Mouse (Mus musculus): ENCODE results near the gene Gm14085. TPM values are rescaled to one million over a fixed set of nuclear protein-coding genes. Genes with fewer than 3 reads are reported as not detected.
"Not testable (repeated sequence)": the region's sequence is repeated elsewhere in the genome, so short reads cannot be mapped to it uniquely, and the experiment has no call there.

Gene Gm14085
- polyA plus RNA-seq, 1 experiment from 2014 or later = not detected

DNA sequence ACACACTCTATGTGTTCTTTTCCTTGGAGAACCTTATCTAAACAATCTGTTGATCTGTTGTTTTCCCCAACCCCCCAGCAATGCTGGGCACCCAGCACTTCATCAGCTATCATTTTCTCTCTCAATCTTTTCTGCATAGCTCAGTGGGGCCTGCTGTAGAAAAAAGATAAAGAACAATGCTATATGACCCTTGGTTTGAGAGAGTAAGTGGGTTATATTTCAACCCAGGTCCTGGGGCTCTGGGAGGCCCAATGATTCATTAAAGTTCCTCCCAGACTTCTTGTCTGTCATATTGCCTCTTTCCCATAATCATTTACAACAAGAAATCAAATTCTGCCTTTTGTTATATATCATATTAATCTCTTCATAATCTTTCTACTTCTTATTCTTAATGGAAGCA, 1.4 kb downstream of the Gm14085 start:
- not testable (repeated sequence) for H3K4me2 ChIP-seq; H3K4me1 ChIP-seq; H3K27me3 ChIP-seq (replicated peaks); H3K9ac ChIP-seq; ATAC-seq (replicated peaks); H3K27ac ChIP-seq; H3K36me3 ChIP-seq (replicated peaks); H3K4me3 ChIP-seq; H3K9me3 ChIP-seq

DNA sequence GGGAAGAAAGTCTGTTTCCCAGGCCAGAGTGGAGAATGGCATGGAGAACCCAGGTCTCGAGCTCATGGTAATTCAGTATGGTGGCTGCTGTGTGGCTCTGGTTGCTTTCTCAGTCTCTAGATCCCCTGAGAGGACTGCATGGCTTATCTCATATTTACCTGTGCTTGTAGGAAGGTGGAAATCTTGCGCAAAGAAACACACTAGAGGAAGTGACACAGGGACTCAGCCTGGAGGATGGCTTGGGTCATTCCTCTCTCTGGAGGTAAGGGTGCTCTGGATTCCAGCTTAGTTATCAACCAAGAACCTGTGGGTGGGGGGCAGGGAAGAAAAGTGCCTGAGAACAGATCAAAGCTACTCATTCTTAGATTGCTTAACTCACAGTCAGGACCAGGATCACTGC, 1.9 kb downstream of the Gm14085 start:
- Histone ChIP-seq H3K9ac (no peak overlapping the region), H3K4me3 (no peak overlapping the region), H3K4me2 (no peak overlapping the region), H3K27me3 (replicated peaks) (no peaks in the 10 kb centered on the region), H3K27ac (no peak overlapping the region), H3K4me1 (no peaks in the 10 kb centered on the region), H3K36me3 (replicated peaks) (no peaks in the 10 kb centered on the region), H3K9me3 (no peaks in the 10 kb centered on the region)
- no peak for ATAC-seq (replicated peaks)
- WGBS = 87% methylated on average over 2 of the region's 2 CpGs

DNA sequence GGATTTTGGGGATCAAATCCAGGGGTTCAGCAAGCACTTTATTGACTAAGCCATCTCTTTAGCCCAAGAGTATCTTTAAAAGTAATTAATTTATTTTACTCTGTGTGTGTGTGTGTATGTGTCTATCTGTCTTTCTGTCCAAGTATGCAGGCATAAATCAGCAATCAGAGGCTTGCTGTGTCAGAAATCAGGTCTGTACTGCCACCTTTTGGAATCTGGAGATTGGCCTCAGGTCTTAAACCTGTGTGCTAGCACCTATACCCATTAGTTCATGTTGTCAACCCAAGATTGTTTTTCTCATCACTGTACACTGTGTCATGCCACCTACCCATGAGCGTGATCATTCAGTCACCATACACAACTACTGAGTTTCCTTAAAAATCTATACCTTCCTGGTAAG, 45.0 kb downstream of the Gm14085 start:
- H3K4me2 ChIP-seq; H3K36me3 ChIP-seq (replicated peaks); ATAC-seq (replicated peaks); H3K4me1 ChIP-seq; H3K27me3 ChIP-seq (replicated peaks); H3K27ac ChIP-seq; H3K9me3 ChIP-seq; H3K4me3 ChIP-seq; H3K9ac ChIP-seq: not testable (repeated sequence)
- 94% methylated on average over 1 of the region's 1 CpGs for WGBS

DNA sequence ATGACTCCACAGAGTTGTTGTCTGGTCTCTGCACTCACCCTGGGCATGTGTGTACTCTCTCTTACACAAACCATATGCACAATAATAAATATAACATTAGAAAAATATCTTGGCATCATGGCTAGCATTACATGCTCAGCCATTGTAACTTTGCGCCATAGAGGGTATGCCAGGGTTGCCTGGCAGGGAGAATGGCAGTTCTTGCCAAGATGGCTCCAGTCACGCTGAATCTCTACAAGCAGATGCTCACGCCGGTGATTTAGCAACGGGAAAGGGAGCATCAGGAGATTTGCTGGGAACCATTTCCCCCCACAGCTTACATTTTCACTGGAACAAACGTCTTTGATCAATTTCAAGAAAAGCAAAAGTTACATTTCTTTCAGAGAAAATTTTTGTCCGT, 46.5 kb downstream of the Gm14085 start:
- Histone ChIP-seq H3K4me2 (no peak overlapping the region), H3K4me1 (no peaks in the 10 kb centered on the region), H3K9me3 (no peaks in the 10 kb centered on the region), H3K27me3 (replicated peaks) (no peaks in the 10 kb centered on the region), H3K4me3 (no peak overlapping the region), H3K36me3 (replicated peaks) (no peaks in the 10 kb centered on the region), H3K27ac (peak overlapping the region; percentile 58), H3K9ac (no peak overlapping the region)
- WGBS = 66% methylated on average over 7 of the region's 7 CpGs
- ATAC-seq (replicated peaks) = peak; percentile 46

DNA sequence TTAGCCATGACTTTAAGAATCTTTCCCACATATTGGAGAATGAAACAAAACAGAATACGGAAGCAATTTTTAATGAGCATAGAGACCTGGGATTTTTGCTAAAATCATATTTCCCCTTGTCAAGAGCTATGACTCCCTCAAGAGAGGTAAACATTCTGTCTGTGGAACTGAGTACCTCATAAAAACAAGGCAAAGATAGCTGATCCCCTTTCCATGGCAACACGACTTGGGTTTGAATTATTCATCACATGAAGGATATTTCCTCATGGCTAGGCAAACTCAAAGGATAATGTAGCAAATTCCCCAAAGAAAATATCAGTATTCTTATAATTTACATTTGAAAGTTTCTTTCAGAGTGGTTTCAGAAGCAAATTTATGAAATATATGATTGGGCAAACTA, 47.0 kb downstream of the Gm14085 start:
- Histone ChIP-seq H3K9ac (no peak overlapping the region), H3K27me3 (replicated peaks) (no peaks in the 10 kb centered on the region), H3K27ac (peak overlapping the region; percentile 58; the same call in 1 of the 2 replicates), H3K4me3 (no peak overlapping the region), H3K4me1 (no peaks in the 10 kb centered on the region), H3K9me3 (no peaks in the 10 kb centered on the region), H3K4me2 (no peak overlapping the region), H3K36me3 (replicated peaks) (no peaks in the 10 kb centered on the region)
- ATAC-seq (replicated peaks) = peak; percentile 86
- WGBS = 48% methylated on average over 2 of the region's 2 CpGs

DNA sequence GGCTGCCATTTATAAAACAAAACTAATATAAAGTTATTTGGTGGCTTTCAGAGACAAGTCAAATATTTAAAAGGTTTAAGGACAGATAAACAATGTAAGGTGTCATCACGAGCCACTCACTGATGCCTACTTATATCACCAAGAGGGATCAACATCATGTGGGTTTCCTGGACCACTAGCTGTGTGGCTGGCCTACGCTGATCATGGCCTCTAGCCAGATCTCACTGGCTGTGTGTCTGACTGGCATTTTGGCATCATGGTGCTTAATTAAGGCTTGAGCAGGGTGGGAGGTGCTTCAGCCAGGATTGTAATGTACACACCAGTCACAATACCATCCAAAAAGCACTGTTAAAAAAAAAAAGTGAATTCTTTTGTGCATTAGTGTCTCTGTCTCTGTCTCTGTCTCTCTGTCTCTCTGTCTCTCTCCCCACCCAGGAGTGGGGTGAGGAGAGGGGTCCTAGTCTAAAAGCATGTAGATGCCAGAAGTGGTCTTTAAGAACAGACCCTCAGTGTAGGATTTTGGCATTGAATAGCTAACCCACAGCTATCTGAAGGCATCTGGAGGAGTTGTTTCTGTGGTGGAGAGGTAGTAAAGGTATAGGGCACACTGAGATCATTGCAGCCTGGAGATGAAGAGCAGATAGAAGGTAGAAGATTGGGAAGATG, 47.5 kb downstream of the Gm14085 start:
- H3K27me3 ChIP-seq (replicated peaks) = no peaks in the 10 kb centered on the region
- H3K4me1 ChIP-seq = no peaks in the 10 kb centered on the region
- no peaks in the 10 kb centered on the region for H3K36me3 ChIP-seq (replicated peaks)
- WGBS = 61% methylated on average over 2 of the region's 2 CpGs
- H3K4me3 ChIP-seq = no peak overlapping the region
- H3K9ac ChIP-seq = no peak overlapping the region
- H3K27ac ChIP-seq = peak overlapping the region; percentile 23
- ATAC-seq (replicated peaks) = peak; percentile 83
- H3K9me3 ChIP-seq = no peaks in the 10 kb centered on the region
- H3K4me2 ChIP-seq = no peak overlapping the region

DNA sequence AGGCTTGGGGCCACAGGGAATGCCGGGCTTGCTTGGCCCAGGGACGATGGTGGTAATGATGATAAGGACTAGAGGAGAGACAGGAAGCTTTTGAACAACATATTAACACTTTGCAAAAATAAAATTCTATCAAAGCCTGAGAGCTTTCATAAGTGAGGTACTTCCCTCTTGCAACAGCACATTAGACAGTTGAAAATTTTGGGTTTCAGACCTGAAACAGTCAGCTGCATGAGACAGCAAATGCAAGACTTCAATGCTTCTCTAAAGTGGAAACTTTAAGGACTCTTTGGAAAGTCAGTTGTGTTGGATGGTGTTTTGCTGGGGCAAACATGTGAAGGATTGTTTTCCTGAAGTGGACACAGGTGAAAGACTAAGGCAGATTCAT, 48.1 kb downstream of the Gm14085 start:
- 97% methylated on average over 2 of the region's 2 CpGs for WGBS
- H3K27ac ChIP-seq = no peak overlapping the region

DNA sequence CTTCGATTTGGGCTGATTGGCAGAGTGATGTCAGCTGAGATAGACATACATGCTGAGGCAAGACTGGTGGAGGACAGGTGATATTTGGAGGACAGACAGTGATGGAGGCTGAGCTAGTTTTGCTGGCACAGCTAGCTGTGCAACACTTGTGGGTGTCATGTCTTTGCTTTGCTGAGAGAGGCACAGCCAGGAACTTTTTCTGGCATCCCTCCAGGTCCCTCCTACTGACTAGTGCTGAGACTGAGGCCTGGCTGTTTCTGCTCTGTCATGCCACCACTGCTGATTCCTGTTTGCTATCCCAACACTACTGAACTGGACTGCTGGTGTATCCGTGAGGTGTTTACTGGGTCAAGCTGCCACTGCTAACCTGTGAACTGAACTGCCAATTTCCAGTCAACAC, 48.6 kb downstream of the Gm14085 start:
- WGBS = 79% methylated on average over 2 of the region's 2 CpGs
- ATAC-seq (replicated peaks) = no peak
- Histone ChIP-seq H3K27me3 (replicated peaks) (no peaks in the 10 kb centered on the region), H3K27ac (no peak overlapping the region), H3K9me3 (no peaks in the 10 kb centered on the region), H3K4me1 (no peaks in the 10 kb centered on the region), H3K9ac (no peak overlapping the region), H3K4me3 (no peak overlapping the region), H3K36me3 (replicated peaks) (no peaks in the 10 kb centered on the region), H3K4me2 (no peak overlapping the region)

More for the DNA sequence above, 48.1 kb downstream of the Gm14085 start:
- Histone ChIP-seq H3K36me3 (replicated peaks) (no peaks in the 10 kb centered on the region), H3K9me3 (no peaks in the 10 kb centered on the region), H3K4me3 (no peak overlapping the region), H3K9ac (no peak overlapping the region), H3K4me2 (no peak overlapping the region), H3K27me3 (replicated peaks) (no peaks in the 10 kb centered on the region), H3K4me1 (no peaks in the 10 kb centered on the region)
- ATAC-seq (replicated peaks) = no peak

DNA sequence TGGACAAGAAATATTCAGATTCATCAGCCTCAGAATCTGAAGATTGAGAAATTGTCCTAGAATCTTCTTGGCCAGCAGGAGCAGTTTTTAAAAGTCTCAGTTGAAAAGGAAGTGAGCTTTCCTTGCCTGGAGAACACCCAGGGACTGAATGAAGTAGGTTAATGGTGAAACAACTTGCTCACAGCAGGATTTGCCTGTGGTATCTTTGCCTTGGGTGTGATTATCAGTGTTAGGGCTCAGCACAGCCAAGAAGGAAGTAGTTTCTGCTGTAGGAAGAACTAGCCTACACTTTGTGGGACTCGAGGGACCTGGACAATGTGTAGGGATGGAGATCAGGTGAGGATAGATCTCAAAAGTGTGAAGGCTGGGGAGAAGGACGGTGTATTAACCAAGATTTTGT, 49.9 kb downstream of the Gm14085 start:
- no peaks in the 10 kb centered on the region for H3K9me3 ChIP-seq
- H3K9ac ChIP-seq = no peak overlapping the region
- no peak overlapping the region for H3K4me3 ChIP-seq
- no peaks in the 10 kb centered on the region for H3K4me1 ChIP-seq
- WGBS = 89% methylated on average over 2 of the region's 2 CpGs
- no peak for ATAC-seq (replicated peaks)
- H3K36me3 ChIP-seq (replicated peaks) = no peaks in the 10 kb centered on the region
- H3K27ac ChIP-seq = no peak overlapping the region
- H3K4me2 ChIP-seq = no peak overlapping the region
- H3K27me3 ChIP-seq (replicated peaks) = no peaks in the 10 kb centered on the region

DNA sequence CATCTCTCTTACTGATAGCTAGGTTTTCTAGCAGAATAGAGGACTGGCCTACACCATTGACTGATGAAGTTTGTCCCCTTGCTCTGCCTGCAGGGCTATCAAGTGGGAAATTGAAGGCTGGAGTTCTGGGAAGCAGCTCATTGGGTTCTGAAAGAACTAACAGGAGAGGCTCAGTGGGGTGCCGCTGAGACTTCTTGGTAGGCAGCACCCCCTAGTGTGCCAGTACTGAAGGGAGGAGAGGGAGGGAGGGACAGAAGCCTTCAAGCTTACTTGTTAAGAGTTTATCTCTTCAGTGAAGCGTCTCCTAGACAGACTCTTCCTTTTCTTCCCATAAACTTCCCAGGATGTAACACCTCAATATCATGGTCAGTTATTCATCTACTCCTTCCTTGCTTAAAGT, 73.6 kb downstream of the Gm14085 start:
- ATAC-seq (replicated peaks) = no peak
- no peaks in the 10 kb centered on the region for H3K36me3 ChIP-seq (replicated peaks)
- no peak overlapping the region for H3K27ac ChIP-seq
- no peak overlapping the region for H3K4me3 ChIP-seq
- no peak overlapping the region for H3K4me2 ChIP-seq
- no peaks in the 10 kb centered on the region for H3K27me3 ChIP-seq (replicated peaks)
- WGBS = 25% methylated on average over 2 of the region's 2 CpGs
- no peak overlapping the region for H3K9ac ChIP-seq
- no peaks in the 10 kb centered on the region for H3K9me3 ChIP-seq
- no peaks in the 10 kb centered on the region for H3K4me1 ChIP-seq

DNA sequence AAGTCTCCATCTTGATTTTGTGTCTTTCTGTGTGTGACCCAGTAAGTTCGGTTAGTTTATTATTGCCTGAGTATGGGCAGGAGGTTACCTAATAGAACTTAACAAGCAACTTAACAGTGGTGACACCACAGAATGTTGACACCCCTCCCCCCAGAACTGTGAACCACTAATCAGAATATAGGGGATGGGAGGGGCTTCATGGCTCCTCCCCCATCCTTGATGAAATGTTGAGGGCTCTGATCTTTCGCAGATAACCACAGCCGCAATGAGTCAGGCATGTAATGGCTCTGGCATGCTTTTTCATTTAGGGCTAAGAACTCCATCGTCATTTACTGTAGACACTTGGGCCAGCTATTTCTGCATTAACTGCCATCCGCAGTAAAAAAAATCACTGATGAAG, 76.5 kb downstream of the Gm14085 start:
- no peak overlapping the region for H3K27ac ChIP-seq
- H3K9ac ChIP-seq = no peak overlapping the region
- no peaks in the 10 kb centered on the region for H3K4me1 ChIP-seq
- no peak overlapping the region for H3K4me2 ChIP-seq
- 93% methylated on average over 5 of the region's 5 CpGs for WGBS
- no peak for ATAC-seq (replicated peaks)
- no peak overlapping the region for H3K4me3 ChIP-seq
- H3K36me3 ChIP-seq (replicated peaks) = no peaks in the 10 kb centered on the region
- no peaks in the 10 kb centered on the region for H3K27me3 ChIP-seq (replicated peaks)
- no peaks in the 10 kb centered on the region for H3K9me3 ChIP-seq

DNA sequence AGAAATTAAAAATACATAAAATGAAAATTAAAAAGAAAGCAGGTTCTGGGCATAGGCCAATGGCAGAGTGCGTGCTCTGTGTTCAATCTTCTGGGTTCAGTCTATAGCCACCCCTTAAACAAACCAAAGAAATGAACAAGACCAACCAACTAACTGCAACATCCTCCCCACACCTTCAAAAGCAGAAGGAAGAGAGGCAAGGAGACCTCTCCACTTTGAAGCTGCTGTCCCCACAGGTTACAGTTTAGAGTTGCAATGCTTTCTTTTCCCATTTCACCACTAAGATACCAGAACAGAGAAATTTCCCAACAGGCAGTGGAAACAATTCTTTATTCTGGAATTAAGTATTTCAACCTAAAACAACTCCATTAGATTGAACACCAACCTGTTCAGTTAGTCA, 77.5 kb downstream of the Gm14085 start:
- H3K9ac ChIP-seq = no peak overlapping the region
- H3K4me2 ChIP-seq = no peak overlapping the region
- 83% methylated on average over 1 of the region's 1 CpGs for WGBS

DNA sequence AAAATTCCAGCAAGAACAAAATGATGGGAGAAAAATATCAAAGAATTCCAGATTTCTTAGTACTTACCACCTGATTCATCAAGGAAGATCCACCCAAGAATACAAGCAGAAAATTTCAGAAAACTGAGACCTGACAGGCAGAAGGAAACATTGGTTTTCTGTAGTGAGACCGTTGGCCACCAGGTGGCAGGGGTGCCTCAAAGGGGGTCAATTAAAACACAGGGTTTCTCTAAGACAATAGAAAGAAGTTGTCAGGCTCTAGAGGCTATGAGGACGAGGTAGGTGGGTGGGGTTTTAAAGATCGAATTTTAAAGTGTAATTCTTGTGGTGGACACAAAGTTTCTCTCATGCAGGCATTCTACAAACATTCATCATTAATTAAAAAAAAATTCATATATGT, 84.7 kb downstream of the Gm14085 start:
- no peaks in the 10 kb centered on the region for H3K27me3 ChIP-seq (replicated peaks)
- 0 out of 2 replicates have a peak, but pooled peaks have one; percentile 56 for ATAC-seq (replicated peaks)
- no peak overlapping the region for H3K4me3 ChIP-seq
- no peaks in the 10 kb centered on the region for H3K36me3 ChIP-seq (replicated peaks)
- H3K9ac ChIP-seq = no peak overlapping the region
- no peak overlapping the region for H3K4me2 ChIP-seq
- no peak overlapping the region for H3K27ac ChIP-seq
- H3K4me1 ChIP-seq = no peaks in the 10 kb centered on the region
- H3K9me3 ChIP-seq = no peaks in the 10 kb centered on the region
- WGBS = 12% methylated on average over 3 of the region's 3 CpGs

More for the DNA sequence above, 77.5 kb downstream of the Gm14085 start:
- no peak overlapping the region for H3K4me3 ChIP-seq
- H3K4me1 ChIP-seq = no peaks in the 10 kb centered on the region
- H3K9me3 ChIP-seq = no peaks in the 10 kb centered on the region
- H3K36me3 ChIP-seq (replicated peaks) = no peaks in the 10 kb centered on the region
- ATAC-seq (replicated peaks) = no peak
- no peak overlapping the region for H3K27ac ChIP-seq
- no peaks in the 10 kb centered on the region for H3K27me3 ChIP-seq (replicated peaks)

Data from midbrain, embryonic 15.5 days (tissue).